Mouse (Mus musculus) thymus, adult 18-20 months (tissue): Measurements from ENCODE around the gene Zfp512b.

Experiments
- DNase-seq, 2 experiments: peaks; one replicate each; pipeline ENCODE4 v3.0.0; 2022; ENCODE audit warnings: mixed read lengths in 2 of 2

Gene Zfp512b

GRCm38 (mm10) chr2:181589011-181589731, 3.4 kb downstream of the Zfp512b start:
- no peak for DNase-seq

DNA sequence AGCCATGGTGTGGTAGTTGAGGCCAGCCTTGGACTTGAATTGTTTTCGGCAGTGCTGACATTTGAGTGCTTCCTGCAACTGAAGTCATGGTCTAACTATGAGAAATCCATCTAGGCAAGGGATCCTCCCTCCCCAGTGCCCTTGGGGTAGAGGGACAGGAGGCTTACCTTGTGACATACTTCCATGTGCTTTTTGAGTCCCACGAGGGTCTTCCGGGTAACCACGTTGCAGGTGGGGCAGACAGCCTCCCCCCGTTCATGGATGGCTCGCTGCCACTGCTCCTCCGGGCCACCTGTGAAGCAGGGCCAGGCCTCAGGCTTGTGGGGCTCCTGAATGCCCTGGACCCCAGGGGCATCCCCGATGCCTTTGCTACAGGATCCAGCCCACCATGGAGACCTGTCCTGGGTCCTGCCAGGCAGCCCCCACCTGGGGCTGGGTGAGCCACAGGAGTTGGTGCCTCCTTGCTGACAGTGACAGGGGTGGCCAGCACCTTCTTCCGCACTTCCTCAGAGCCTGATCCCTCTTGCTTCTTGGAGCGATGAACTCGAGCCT, 4.3 kb downstream of the Zfp512b start:
- no peak for DNase-seq

- DNase-seq: no peak
Measured at GRCm38 (mm10) chr2:181587796-181588195, 4.8 kb downstream of the Zfp512b start.

- DNase-seq: no peak
Measured at GRCm38 (mm10) chr2:181586124-181586523, 6.5 kb downstream of the Zfp512b start.

- DNase-seq: no peak
Measured at GRCm38 (mm10) chr2:181585506-181585905, 7.1 kb downstream of the Zfp512b start.

DNA sequence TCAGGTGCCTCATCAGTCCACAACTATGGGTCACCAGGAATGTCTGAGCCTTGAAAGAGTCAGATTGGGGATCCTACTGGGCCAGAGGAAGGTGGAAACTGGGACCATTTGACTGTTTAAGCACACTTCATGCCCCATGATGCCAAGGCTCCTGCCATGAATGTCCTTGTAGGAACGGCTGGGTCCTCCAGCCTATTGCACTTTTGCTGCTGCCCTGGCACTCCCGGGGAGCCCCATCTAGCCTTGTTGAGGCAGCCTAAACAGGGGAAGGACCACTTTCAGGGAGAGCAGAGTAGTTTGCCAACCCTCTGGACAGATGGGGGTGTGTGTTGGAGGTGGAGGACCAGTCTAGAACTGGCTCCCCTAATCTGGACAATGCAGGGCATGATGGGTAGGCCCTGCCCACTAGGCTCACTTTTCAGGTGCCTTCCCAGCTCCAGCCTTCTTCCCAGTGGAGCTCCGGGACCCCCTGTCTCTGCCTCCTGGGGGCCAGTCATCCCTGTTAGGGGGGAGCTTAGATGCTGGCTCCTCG, 8.1 kb downstream of the Zfp512b start, which contains the start of gene Uckl1:
Gene Uckl1 (minus strand): TSS at position 482 of the 532 bp plus-strand sequence.
- no peak for DNase-seq

DNA sequence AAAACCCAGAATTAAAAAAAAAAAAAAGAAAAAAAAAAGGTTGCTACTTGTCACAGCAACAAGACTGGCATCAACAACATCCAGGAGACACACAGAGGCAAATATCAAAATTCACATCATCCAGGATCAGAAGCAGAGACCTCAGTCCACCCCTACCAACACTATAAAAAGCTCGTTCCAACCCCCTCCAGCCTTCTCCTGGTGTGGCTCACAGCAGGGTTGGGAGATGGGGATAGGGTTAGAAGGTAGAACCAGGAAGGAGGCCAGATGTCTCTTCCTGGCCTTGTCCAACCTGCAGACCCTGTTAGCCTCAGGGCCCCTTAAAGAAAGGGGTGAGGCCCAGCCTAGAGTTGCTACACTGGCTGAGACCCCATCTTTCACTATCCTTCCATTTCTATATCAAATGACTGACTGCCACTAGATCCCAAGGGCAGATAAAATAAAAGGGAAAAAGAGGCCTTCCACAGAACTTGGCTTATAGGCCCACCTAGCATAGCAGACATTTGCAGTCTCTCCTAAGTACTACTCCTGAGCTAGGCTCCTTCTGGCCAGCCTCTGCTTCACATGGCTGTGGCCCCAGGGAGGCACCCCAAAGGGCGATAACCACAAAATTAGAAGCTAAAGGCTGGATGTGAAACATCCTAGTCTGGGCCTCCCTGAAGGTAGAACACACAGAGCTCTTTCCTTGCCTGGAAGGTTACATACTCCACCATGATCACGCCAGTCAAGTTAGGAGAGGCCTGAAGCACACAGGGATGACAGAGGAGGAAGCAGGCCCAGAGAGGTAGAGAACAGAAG, 8.9 kb downstream of the Zfp512b start:
- DNase-seq: no peak

DNA sequence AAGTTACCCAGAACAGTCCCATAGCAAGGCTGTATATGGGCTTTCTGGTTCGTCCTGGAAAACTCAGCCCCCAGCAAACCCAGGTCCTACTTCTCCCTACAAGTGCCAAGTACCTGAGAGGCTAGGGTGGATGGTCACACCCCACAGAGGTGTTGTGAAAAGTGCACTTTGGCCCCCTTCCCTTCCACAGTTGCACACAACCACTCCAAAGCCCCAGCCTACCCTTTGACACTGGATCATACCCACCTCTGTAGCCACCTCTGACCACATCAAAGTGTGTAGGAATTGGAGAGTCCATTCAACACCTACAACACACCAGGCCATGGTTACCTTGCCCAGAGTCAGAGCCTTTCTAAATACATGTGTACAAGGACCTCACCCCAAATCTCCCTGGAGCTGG, 9.7 kb downstream of the Zfp512b start:
- no peak for DNase-seq

DNA sequence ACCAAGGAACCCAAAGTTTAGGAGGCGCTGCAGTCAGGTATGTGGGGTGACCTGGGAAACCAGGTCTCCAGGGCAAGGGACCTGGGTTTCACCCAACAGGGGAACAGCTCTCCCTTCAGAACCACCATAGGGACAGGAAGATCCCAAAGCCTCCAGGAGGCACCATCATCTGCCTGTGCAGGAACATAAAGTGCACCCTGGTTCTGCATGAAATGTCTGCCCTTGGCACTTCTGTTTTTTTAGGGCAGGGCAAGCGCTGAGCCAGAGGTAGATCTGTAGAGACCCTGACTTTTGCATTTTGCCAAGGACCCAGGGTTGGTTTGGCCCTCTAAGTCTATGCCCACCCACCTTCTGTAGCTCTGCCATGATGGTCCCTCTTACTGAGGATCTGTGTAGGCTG, 10.2 kb downstream of the Zfp512b start:
- DNase-seq: no peak

DNA sequence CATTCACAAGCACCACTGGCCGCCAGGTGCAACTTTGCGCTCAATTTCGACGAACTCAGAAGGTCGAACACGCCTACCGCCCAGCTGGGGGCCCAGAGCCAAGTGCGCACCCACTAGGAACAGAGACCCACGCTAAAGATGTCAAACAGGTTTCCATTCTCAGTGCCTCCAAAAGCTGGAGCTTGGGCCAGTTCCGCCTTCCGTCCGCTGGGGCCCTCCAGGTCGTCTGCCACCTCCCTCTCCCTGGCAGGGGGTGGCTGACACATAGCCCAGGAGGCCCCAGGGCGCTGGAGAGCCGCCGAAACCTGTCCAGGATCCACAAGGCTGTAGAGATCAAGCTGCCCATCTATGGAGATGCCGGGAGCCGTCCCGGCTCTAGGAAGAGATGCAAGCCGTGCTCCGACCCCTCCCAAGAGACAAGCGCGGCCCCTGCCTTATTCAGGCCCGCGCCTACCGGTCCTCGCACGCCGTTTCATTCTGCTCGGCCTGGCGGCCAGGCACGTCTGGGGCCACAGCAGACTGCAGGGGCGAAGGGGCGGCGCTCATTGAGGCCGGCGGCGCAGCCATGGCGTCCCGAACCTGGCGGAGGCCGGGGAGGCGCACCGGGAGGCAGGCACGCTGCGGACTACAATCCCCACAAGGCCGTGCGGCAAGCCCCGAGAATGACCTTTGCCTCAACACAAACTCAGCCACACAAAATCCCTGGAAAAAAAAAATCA, 11.0 kb downstream of the Zfp512b start:
- peak; percentile 74 to 76 for DNase-seq

GRCm38 (mm10) chr2:181581016-181581401, 11.6 kb downstream of the Zfp512b start:
- DNase-seq: peak; percentile 75 to 83

DNA sequence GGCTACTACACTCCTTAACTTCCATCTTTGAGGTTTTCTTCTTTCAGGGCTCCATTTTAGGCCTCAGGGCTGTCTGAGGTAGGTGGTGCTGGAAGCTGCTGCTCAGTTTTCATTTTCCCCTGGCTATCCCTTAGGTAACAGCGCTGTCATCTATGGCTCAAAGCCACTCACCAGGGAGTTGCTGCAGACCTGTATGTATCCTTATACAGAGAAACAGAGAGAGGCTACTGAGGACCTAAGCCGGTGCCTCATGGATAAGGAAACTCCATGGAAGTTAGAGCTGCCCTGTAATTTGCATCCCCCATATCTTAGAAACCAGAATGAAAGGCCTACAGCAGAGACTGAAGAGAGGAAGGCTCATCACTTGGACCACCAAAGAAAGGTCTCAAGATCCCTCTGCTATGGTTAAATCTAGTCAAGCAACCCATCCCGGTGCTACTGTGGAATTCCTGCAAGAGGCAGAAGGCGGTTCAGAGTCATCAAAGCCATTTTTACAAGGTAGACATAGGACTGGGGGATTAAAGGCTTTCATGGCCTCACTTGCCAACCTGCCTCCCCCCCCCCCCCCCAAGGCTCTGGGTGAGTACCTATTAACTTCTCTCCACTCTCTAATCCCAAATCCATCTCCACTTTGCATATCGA, 12.4 kb downstream of the Zfp512b start:
- no peak for DNase-seq

DNA sequence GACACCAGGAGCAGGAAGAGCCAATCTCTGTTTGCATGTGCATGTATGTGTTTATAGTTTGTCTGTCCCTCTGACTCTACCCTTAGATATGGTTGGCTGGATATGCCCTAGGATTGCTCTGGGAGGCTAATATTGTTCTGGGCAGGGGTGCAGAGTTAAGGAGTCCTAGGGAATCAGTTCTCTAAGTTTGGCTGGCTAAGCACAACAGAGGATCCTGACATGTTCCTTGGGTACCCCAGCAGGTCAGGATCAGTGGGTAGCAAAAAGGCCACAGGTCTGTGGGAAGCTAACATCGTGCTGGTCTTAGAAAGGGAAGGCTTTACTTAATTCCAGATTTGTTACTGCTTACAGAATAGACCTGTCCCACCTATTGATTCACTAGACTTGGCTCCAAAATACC, 12.9 kb downstream of the Zfp512b start:
- DNase-seq: no peak

- DNase-seq: no peak
Measured at GRCm38 (mm10) chr2:181578790-181579618, 13.6 kb downstream of the Zfp512b start.

GRCm38 (mm10) chr2:181577981-181578581, 14.5 kb downstream of the Zfp512b start:
- no peak for DNase-seq

- DNase-seq: no peak
Measured at GRCm38 (mm10) chr2:181577126-181577525, 15.5 kb downstream of the Zfp512b start.

- no peak for DNase-seq
Measured at GRCm38 (mm10) chr2:181576613-181577012, 16.0 kb downstream of the Zfp512b start.

DNA sequence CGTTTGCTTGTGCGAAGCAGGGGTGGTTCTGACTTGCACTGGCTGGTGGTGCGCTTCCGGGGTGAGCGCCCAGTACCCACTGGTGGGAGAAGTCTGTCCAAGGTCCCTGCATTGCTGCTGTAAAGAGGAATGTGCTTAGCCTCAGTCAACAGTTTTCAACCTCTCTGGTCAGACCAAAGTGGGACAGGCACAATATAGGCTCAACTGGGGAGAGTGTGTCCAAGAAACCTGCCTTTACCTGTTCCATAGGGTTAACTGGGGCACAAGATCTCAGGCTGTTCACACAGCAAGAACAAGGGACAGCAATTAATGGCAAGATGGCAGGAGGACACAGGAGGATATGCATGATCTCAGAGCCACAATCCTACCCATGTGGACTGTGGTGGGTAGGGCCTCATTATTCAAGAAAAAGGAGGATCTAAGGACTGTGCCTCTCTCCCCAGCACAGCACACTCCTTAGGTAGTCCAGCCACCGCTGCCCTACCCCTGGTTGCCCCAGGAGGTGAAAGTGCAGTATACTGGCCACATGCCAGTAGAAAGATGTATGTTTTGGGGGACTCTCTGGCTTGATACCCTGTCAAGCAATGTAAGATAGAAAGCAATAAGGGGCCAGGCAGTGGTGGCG, 17.6 kb downstream of the Zfp512b start:
- peak in 1 of 2 experiments; percentile 1 for DNase-seq

DNA sequence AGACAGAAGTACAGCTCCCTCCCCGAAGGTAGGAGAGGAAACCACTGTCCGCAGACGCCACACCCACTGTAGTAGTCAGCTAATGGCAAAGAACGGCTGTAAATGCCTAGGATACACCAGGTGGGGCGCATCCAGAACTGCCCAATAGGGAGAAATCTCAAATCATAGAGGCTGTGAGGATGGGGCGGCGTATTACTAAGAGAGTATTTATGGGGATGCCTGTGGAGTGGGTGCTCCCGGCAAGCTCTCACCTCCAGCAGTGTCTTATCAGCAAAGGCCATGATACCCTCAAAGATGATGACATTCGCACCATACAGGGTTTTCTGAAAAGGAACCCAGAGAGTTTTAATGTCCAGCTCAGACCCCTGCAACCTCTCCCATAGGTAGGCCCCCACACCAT, 18.6 kb downstream of the Zfp512b start:
- peak in 1 of 2 experiments; percentile 1 for DNase-seq
